Mouse (Mus musculus): ENCODE results near the gene Scaf4.

GRCm38 (mm10) chr16:90221441-90222070, 62.7 kb downstream of the Scaf4 start:
- no peak for TF ChIP-seq CTCF (IDR thresholded peaks at IDR 0.05; ENCODE audit: borderline replicate concordance, control insufficient read depth, extremely low read depth, insufficient read depth, low read length, poor library complexity)
- TF ChIP-seq POLR2A (IDR thresholded peaks at IDR 0.05; ENCODE audit: control insufficient read depth, extremely low read depth, insufficient read depth, low read length, poor library complexity) = no peak
